Mouse (Mus musculus): Measurements from ENCODE around the gene Prpf40b. TPM values are rescaled to one million over a fixed set of nuclear protein-coding genes. Genes with fewer than 3 reads are reported as not detected.
"Not testable (repeated sequence)": the region's sequence is repeated elsewhere in the genome, so short reads cannot be mapped to it uniquely, and the experiment has no call there.

Gene Prpf40b
- polyA plus RNA-seq (2015; fragmentation: Nextera tagmentation; extraction: Ambion mirVana), result 7.1 and 8.6 TPM in 2 replicates

DNA sequence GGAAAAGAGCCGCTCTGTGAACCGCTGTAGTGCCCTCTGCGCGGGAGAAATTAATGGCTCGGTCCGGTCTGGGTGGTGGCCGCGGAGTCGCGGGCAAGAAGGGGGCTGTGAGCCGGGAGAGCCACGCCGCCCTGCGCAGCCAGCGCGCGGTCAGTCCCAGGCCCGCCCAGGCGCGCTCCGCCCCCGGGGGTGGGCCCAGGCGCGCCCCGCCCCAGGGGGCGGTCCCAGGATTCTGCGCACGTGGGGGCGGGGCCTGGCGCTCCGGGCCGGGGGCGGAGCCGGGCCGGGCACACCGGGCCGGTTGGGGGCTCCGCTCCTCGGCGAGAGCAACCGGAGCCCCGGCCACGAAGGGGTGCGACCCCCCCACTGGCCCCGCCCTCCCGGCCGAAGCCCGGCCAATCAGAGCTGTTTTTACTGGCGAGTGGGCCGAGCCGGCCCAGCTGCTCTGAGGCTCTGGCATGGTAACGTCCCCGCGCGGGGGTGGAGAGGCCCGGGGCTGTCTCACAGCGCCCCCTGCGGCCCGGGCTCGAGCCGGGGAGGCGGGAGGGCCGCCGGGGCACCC is at the start of gene Prpf40b:
Gene Prpf40b (plus strand): TSS at position 275 of the 562 bp plus-strand sequence.
- Histone ChIP-seq H3K36me3 (replicated peaks; ENCODE audit: insufficient read depth, low read length) (no peaks in the 10 kb centered on the region), H3K4me2 (ENCODE audit: low read depth, low read length) (peak within 1 kb of the TSS; percentile 79), H3K4me1 (ENCODE audit: insufficient read depth) (peaks cover 27% of the 10 kb centered on the region), H3K27ac (ENCODE audit: low read depth) (peak within 1 kb of the TSS; percentile 71; the same call in 1 of the 2 replicates), H3K9ac (replicated peaks) (peak within 1 kb of the TSS; percentile 70), H3K9me3 (ENCODE audit: low read length) (no peaks in the 10 kb centered on the region), H3K27me3 (ENCODE audit: insufficient read depth, low read length) (no peaks in the 10 kb centered on the region), H3K4me3 (ENCODE audit: low read depth, low read length) (peak within 1 kb of the TSS; percentile 72)
- ATAC-seq, result peak; percentile 92
- 0% methylated on average over 22 of the region's 64 CpGs for WGBS (ENCODE audit: insufficient replicate concordance)
- peak; percentile 90 for DNase-seq
- peak; percentile 57 for TF ChIP-seq CTCF (IDR thresholded peaks at IDR 0.05; ENCODE audit: low read depth)
- no peak for TF ChIP-seq EP300 (IDR thresholded peaks at IDR 0.05; ENCODE audit: low read depth)

DNA sequence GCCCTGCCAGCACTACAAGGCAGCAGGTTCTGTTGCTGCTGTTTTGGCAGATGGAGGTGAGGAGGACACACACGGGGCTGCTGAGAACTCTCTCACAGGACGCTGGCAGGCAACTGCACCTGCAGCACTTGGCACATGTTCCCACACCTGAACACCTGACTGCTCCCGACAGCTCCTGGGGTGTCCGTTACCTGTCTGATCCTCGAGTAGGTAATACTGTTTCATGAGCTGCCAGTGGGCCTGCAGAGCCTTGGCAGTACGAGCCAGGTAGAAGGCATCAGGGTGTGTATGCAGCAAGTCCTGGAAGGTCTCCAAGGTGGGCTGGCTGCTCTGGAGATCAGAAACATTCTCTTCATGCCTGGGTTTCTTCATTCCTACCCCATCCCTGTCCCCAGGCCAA is 48.2 kb upstream of the Prpf40b start:
- not testable (repeated sequence) for H3K4me3 ChIP-seq (ENCODE audit: low read depth, low read length); H3K4me2 ChIP-seq (ENCODE audit: low read depth, low read length); ATAC-seq; H3K27me3 ChIP-seq (ENCODE audit: insufficient read depth, low read length); H3K9me3 ChIP-seq (ENCODE audit: low read length); DNase-seq; H3K9ac ChIP-seq (replicated peaks); H3K27ac ChIP-seq (ENCODE audit: low read depth); H3K4me1 ChIP-seq (ENCODE audit: insufficient read depth)
- 88% methylated on average over 6 of the region's 6 CpGs for WGBS (ENCODE audit: insufficient replicate concordance)
- peaks cover 36% of the 10 kb centered on the region for H3K36me3 ChIP-seq (replicated peaks; ENCODE audit: insufficient read depth, low read length)

DNA sequence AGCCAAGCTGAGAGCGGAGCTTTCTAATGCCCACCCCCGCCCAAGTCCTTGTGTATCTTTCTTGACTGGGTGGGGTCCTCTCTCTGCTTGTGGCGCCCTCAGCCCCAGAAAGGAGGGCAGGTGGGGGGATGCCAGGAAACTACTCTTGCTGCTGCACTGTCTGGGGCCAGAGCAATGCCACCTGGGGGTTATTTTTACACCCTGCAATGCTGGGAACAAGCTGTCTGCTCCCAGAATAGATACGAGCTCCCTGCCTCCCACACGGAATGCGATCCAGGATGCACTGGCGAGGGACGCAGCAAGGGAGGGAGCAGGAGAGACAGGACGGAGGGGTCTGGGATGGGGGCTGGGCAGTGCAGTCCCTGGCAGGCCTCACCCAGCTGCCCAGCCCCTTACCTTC is 45.9 kb upstream of the Prpf40b start:
- no peak overlapping the region for H3K4me3 ChIP-seq (ENCODE audit: low read depth, low read length)

DNA sequence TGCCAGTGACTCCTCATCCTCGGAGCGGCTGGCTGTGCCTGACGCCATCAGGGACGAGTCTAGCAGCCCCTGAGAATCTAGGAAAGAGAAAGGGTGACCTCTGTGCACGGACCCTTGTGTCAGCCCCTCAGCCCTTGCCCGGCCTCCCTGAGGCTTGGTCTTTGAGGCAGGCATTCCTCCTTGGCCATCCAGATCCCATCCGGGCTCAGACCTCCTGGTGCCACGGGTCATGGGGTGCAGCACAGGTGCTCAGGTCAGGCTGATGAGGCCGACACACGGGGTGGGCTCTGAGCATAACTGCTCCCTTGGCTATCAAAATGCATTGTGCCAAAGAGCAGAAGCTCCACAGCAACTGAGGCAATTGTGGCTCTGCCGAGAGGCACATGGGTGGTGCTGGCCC is 44.9 kb upstream of the Prpf40b start:
- Histone ChIP-seq H3K9me3 (ENCODE audit: low read length) (no peaks in the 10 kb centered on the region), H3K4me2 (ENCODE audit: low read depth, low read length) (no peak overlapping the region), H3K36me3 (replicated peaks; ENCODE audit: insufficient read depth, low read length) (peaks cover 23% of the 10 kb centered on the region), H3K27me3 (ENCODE audit: insufficient read depth, low read length) (no peaks in the 10 kb centered on the region), H3K9ac (replicated peaks) (no peak overlapping the region), H3K4me1 (ENCODE audit: insufficient read depth) (peaks cover 25% of the 10 kb centered on the region), H3K4me3 (ENCODE audit: low read depth, low read length) (no peak overlapping the region), H3K27ac (ENCODE audit: low read depth) (no peak overlapping the region)
- 86% methylated on average over 7 of the region's 11 CpGs for WGBS (ENCODE audit: insufficient replicate concordance)
- TF ChIP-seq EP300 (IDR thresholded peaks at IDR 0.05; ENCODE audit: low read depth), result no peak
- no peak for TF ChIP-seq CTCF (IDR thresholded peaks at IDR 0.05; ENCODE audit: low read depth)
- ATAC-seq (no peak), DNase-seq (no peak)

More for the DNA sequence above, 45.9 kb upstream of the Prpf40b start:
- TF ChIP-seq EP300 (IDR thresholded peaks at IDR 0.05; ENCODE audit: low read depth) (no peak), CTCF (IDR thresholded peaks at IDR 0.05; ENCODE audit: low read depth) (no peak)
- Histone ChIP-seq H3K4me1 (ENCODE audit: insufficient read depth) (peaks cover 20% of the 10 kb centered on the region), H3K9me3 (ENCODE audit: low read length) (no peaks in the 10 kb centered on the region), H3K9ac (replicated peaks) (no peak overlapping the region), H3K27ac (ENCODE audit: low read depth) (no peak overlapping the region), H3K4me2 (ENCODE audit: low read depth, low read length) (no peak overlapping the region), H3K36me3 (replicated peaks; ENCODE audit: insufficient read depth, low read length) (peaks cover 25% of the 10 kb centered on the region), H3K27me3 (ENCODE audit: insufficient read depth, low read length) (no peaks in the 10 kb centered on the region)
- DNase-seq (no peak), ATAC-seq (no peak)
- WGBS (ENCODE audit: insufficient replicate concordance), result 92% methylated on average over 9 of the region's 9 CpGs

DNA sequence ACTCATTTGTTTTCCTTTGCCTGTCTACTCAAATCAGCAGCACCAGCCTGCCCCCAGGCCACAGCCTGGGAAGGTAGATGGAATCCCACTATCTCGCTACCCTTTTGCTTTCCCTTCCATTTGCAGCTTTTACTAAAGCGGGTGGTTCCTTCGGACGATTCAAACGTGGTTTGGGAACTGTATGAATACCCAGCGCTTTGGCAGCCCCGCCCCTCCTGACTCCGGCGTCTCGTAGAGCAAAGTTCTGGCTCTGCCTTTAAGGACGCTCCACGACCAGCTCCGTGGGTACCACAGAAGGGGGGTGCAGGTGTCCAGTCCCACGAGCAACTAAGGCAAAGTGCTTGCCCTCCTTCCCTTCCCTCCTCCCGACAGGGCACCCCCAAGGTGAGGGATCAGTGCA is 43.8 kb upstream of the Prpf40b start:
- ATAC-seq, result peak; percentile 1; the same call in 1 of the 2 replicates
- not testable (repeated sequence) for H3K27ac ChIP-seq (ENCODE audit: low read depth); DNase-seq; H3K9me3 ChIP-seq (ENCODE audit: low read length); H3K27me3 ChIP-seq (ENCODE audit: insufficient read depth, low read length)
- H3K9ac ChIP-seq (replicated peaks), result peak overlapping the region; percentile 73
- peaks cover 15% of the 10 kb centered on the region for H3K36me3 ChIP-seq (replicated peaks; ENCODE audit: insufficient read depth, low read length)
- under 1% methylated on average over 14 of the region's 15 CpGs for WGBS (ENCODE audit: insufficient replicate concordance)
- H3K4me2 ChIP-seq (ENCODE audit: low read depth, low read length), result peak overlapping the region; percentile 95
- peaks cover 25% of the 10 kb centered on the region for H3K4me1 ChIP-seq (ENCODE audit: insufficient read depth)
- peak overlapping the region; percentile 73 for H3K4me3 ChIP-seq (ENCODE audit: low read depth, low read length)

DNA sequence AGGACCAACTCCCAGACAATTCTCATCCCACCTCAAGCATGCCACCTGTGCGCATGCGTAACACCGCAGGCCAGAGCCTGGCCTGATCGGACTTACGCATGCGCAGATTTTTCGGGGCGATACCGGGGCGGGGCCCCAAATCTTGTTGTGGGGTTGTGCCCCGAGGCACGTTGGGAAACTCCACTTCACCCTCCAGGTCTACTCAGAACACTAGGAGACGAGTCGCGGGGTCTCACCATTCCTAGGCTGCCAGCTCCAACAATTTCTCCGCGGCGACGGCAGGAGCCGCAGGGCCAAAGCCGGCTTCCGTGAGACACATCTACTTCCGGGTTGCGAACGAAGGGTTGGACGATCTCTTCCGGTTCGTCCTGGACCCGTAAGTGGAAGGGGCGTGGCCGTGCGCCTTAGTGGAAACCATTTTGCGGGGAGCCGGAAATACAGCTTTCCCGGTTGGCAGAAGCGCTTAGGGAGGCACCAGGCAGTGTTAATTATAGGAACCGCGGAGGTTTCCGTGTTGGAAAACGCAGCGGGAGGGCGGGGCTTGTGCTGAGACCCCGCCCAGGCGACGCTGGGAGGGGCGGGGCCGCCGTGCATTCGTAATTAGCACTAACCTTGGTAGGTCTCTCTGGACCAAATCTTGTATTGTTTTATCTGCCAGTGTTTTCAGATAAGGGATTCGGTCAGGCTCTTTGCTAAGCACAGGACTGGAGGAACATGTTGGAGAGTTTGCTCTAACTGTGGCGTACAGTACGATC is 43.1 kb upstream of the Prpf40b start, which contains the start of gene Mcrs1:
Gene Mcrs1 (minus strand): TSS at position 336 of the 755 bp plus-strand sequence.
- peak; percentile 93 for ATAC-seq
- no peaks in the 10 kb centered on the region for H3K9me3 ChIP-seq (ENCODE audit: low read length)
- DNase-seq, result peak; percentile 94
- H3K27ac ChIP-seq (ENCODE audit: low read depth), result peak within 1 kb of the TSS; percentile 96
- under 1% methylated on average over 52 of the region's 52 CpGs for WGBS (ENCODE audit: insufficient replicate concordance)
- H3K4me2 ChIP-seq (ENCODE audit: low read depth, low read length), result peak within 1 kb of the TSS; percentile 95
- peaks cover 25% of the 10 kb centered on the region for H3K4me1 ChIP-seq (ENCODE audit: insufficient read depth)
- H3K4me3 ChIP-seq (ENCODE audit: low read depth, low read length), result peak within 1 kb of the TSS; percentile 73
- H3K36me3 ChIP-seq (replicated peaks; ENCODE audit: insufficient read depth, low read length), result peaks cover 8% of the 10 kb centered on the region
- H3K27me3 ChIP-seq (ENCODE audit: insufficient read depth, low read length), result no peaks in the 10 kb centered on the region
- TF ChIP-seq EP300 (IDR thresholded peaks at IDR 0.05; ENCODE audit: low read depth), result peak; percentile 82
- no peak for TF ChIP-seq CTCF (IDR thresholded peaks at IDR 0.05; ENCODE audit: low read depth)
- peak within 1 kb of the TSS; percentile 73 for H3K9ac ChIP-seq (replicated peaks)
